Mouse (Mus musculus): ENCODE results near the gene Snx18. TPM values are rescaled to one million over a fixed set of nuclear protein-coding genes. Genes with fewer than 3 reads are reported as not detected.

Gene Snx18
- polyA plus RNA-seq, 1 experiment from 2014 or later: 35.3 TPM

DNA sequence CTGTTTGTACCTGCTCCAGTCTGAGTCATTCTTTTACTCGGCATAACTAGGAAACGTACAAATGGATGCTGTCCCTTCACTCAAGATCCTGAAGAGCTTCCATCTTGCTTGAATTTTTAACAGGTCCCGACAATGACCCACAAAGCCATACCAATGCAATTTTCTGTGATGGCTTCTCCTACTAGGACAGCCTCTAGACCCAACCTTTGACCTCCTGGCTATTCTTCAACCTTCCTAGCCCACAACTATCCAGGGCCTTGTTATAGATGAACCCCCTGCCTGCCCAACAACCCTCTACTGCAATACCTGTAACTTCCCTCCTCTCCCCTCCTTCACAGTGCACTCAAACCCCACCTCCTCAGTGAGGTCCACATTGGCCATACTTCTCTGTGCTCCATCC is 8.9 kb downstream of the Snx18 start:
- ChIA-PET CTCF (no interaction called here), POLR2A (no interaction called here)
- in situ Hi-C loops (cut with MboI; ENCODE audit: low pct_unique_long_range_greater_than_20kb): no loop called here
- H3K27me3 ChIP-seq: no peaks in the 10 kb centered on the region
- no peak for ATAC-seq
- TF ChIP-seq CTCF (IDR thresholded peaks at IDR 0.05): no peak
- DNase-seq (ENCODE audit: low read depth, low spot score): no peak

DNA sequence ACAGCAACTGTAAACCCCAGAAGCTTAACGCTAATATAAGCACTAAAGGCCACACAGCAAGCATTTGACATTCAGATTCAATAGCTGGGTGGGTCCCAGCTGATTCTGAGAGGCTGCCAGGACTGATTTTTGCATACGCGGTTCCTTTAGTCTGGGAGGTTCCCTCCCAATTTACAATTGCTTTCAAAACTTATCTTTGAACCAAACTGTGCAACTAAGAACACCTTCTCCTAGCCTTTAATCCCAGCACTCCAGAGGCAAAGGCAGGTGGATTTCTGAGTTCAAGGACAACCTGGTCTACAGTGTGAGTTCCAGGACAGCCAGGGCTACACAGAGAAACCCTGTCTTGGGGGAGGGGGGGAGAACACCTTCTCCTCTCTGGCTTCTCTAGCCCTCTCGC is 10.5 kb downstream of the Snx18 start:
- H3K27me3 ChIP-seq: no peaks in the 10 kb centered on the region
- DNase-seq (ENCODE audit: low read depth, low spot score): no peak
- in situ Hi-C loops (cut with MboI; ENCODE audit: low pct_unique_long_range_greater_than_20kb): no loop called here
- no peak for ATAC-seq
- CTCF ChIA-PET: interaction anchor here (1.0 to 1.2 kb wide), 2 partner anchors 10 to 260 kb away, joined by 3 to 5 read pairs; partner anchors contain the start of gene Snx18
- POLR2A ChIA-PET: no interaction called here
- no peak for TF ChIP-seq CTCF (IDR thresholded peaks at IDR 0.05)

GRCm38 (mm10) chr13:113607371-113607770 is 11.0 kb downstream of the Snx18 start:
- CTCF ChIA-PET: interaction anchor here (1.0 to 1.2 kb wide), 2 partner anchors 11 to 260 kb away, joined by 3 to 5 read pairs; partner anchors contain the start of gene Snx18
- ATAC-seq: no peak
- no peak for TF ChIP-seq CTCF (IDR thresholded peaks at IDR 0.05)
- no peaks in the 10 kb centered on the region for H3K27me3 ChIP-seq
- no peak for DNase-seq (ENCODE audit: low read depth, low spot score)
- in situ Hi-C loops (cut with MboI; ENCODE audit: low pct_unique_long_range_greater_than_20kb): no loop called here
- POLR2A ChIA-PET: interaction anchor here (0.6 kb wide), 1 partner anchor 1607 kb away, joined by 5 read pairs; no protein-coding TSS in a partner anchor

DNA sequence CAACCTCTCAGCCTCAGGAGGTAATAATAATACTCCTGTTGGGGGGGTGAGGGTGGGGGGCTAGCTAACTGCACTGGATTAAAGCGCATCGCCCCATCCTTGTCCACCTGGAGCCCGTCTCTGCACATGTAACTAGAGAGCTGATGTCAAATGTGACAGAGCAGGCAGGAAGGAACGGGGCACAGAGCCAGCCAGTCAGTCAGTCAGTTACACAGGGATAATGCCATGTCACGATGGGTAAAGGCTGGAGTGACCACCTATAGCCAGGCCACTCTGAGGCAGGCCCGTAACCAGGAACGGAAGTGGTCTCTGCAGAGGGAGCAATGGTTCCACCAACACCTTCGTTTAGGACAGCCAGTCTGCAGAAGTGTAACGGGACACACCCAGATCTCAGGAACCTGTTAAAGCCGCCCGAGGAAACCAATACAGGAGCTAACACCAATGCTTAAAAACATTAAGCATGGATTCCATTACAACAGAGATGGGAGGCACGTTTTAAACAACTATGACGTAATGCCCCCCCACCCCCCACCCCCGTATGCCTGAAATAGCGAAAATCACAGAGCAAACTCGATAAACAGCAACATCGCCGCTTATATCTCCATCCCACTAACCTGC is 11.5 kb downstream of the Snx18 start:
- ChIA-PET CTCF (interaction anchor here (0.9 to 1.2 kb wide), 3 partner anchors 11 to 260 kb away, joined by 3 to 5 read pairs (median 3); partner anchors contain the start of gene Snx18), POLR2A (interaction anchor here (0.6 kb wide), 1 partner anchor 1606 kb away, joined by 5 read pairs; no protein-coding TSS in a partner anchor)
- DNase-seq (ENCODE audit: low read depth, low spot score): no peak
- H3K27me3 ChIP-seq: no peaks in the 10 kb centered on the region
- in situ Hi-C loops (cut with MboI; ENCODE audit: low pct_unique_long_range_greater_than_20kb): no loop called here
- ATAC-seq: no peak
- no peak for TF ChIP-seq CTCF (IDR thresholded peaks at IDR 0.05)

DNA sequence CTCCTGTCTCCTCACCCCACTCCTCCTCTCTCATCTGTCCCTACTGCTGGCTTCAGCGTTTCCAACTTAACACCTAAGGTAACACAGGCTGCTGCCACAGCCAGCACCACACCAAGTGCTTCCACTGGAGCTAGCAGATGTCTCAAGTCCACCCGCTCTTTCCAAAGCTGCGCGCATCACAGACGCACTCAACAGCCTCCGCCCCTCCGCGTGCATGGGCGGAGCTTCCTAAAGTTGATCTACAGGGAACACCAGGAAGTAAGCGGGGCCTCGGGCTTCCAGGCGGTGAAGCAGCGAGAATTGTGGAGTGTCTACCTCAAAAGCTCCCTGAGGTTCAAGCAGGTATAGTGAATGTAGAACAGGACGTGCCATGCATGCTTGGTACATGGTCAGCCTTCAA is 12.2 kb downstream of the Snx18 start:
- POLR2A ChIA-PET: no interaction called here
- in situ Hi-C loops (cut with MboI; ENCODE audit: low pct_unique_long_range_greater_than_20kb): no loop called here
- CTCF ChIA-PET: interaction anchor here (0.9 kb wide), 1 partner anchor 75 kb away, joined by 3 read pairs; no protein-coding TSS in a partner anchor
- DNase-seq (ENCODE audit: low read depth, low spot score) (no peak), ATAC-seq (no peak)
- no peaks in the 10 kb centered on the region for H3K27me3 ChIP-seq
- no peak for TF ChIP-seq CTCF (IDR thresholded peaks at IDR 0.05)

DNA sequence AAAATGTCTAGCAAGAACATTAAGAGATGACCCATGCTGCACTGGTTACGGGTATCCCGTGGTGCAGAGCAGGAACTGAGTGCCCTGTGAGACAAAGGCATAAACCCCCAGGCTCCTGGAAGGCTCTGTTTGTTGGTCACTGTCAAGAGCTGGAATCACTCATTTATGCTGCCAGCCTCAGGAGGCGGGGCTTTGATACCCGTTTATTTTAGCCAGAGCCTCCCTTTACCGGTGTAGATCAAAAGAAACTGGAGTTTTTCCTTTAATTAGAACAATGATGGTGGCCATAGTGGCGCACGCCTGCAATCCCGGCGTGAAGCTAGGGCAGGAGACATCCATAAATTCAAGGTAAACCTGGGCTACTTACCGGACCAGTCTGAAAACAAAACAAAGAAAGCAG is 12.7 kb downstream of the Snx18 start:
- POLR2A ChIA-PET: no interaction called here
- TF ChIP-seq CTCF (IDR thresholded peaks at IDR 0.05): no peak
- in situ Hi-C loops (cut with MboI; ENCODE audit: low pct_unique_long_range_greater_than_20kb): no loop called here
- DNase-seq (ENCODE audit: low read depth, low spot score): no peak
- CTCF ChIA-PET: no interaction called here
- no peaks in the 10 kb centered on the region for H3K27me3 ChIP-seq
- no peak for ATAC-seq

- ATAC-seq (no peak), DNase-seq (ENCODE audit: low read depth, low spot score) (no peak)
- no peaks in the 10 kb centered on the region for H3K27me3 ChIP-seq
- no peak for TF ChIP-seq CTCF (IDR thresholded peaks at IDR 0.05)
- ChIA-PET POLR2A (interaction anchor here (0.7 to 2.0 kb wide), 2 partner anchors 7 to 824 kb away, joined by 4 to 6 read pairs; no protein-coding TSS in a partner anchor), CTCF (no interaction called here)
- in situ Hi-C loops (cut with MboI; ENCODE audit: low pct_unique_long_range_greater_than_20kb): no loop called here
Observed at GRCm38 (mm10) chr13:113604321-113604720, 14.0 kb downstream of the Snx18 start.

GRCm38 (mm10) chr13:113602882-113603342 is 15.5 kb downstream of the Snx18 start:
- ATAC-seq (no peak), DNase-seq (ENCODE audit: low read depth, low spot score) (no peak)
- TF ChIP-seq CTCF (IDR thresholded peaks at IDR 0.05): no peak
- in situ Hi-C loops (cut with MboI; ENCODE audit: low pct_unique_long_range_greater_than_20kb): no loop called here
- H3K27me3 ChIP-seq: no peaks in the 10 kb centered on the region
- POLR2A ChIA-PET: interaction anchor here (2.0 kb wide), 1 partner anchor 9 kb away, joined by 6 read pairs; no protein-coding TSS in a partner anchor
- CTCF ChIA-PET: interaction anchor here (1.5 kb wide), 1 partner anchor 18 kb away, joined by 5 read pairs; no protein-coding TSS in a partner anchor

- no peak for ATAC-seq
- in situ Hi-C loops (cut with MboI; ENCODE audit: low pct_unique_long_range_greater_than_20kb): no loop called here
- ChIA-PET CTCF (interaction anchor here (1.5 kb wide), 1 partner anchor 17 kb away, joined by 5 read pairs; no protein-coding TSS in a partner anchor), POLR2A (interaction anchor here (2.0 kb wide), 1 partner anchor 10 kb away, joined by 6 read pairs; no protein-coding TSS in a partner anchor)
- no peak for DNase-seq (ENCODE audit: low read depth, low spot score)
- H3K27me3 ChIP-seq: no peaks in the 10 kb centered on the region
- no peak for TF ChIP-seq CTCF (IDR thresholded peaks at IDR 0.05)
Observed at GRCm38 (mm10) chr13:113601831-113602604, 16.3 kb downstream of the Snx18 start.

- DNase-seq (ENCODE audit: low read depth, low spot score): no peak
- ChIA-PET POLR2A (no interaction called here), CTCF (no interaction called here)
- in situ Hi-C loops (cut with MboI; ENCODE audit: low pct_unique_long_range_greater_than_20kb): no loop called here
- no peak for ATAC-seq
- no peak for TF ChIP-seq CTCF (IDR thresholded peaks at IDR 0.05)
- H3K27me3 ChIP-seq: no peaks in the 10 kb centered on the region
Observed at GRCm38 (mm10) chr13:113600531-113601463, 17.6 kb downstream of the Snx18 start.

Measured in Patski (cell line).